Mouse (Mus musculus) testis, adult 2 months (tissue): Measurements from ENCODE around the gene Kpna1. TPM values are rescaled to one million over a fixed set of nuclear protein-coding genes. Genes with fewer than 3 reads are reported as not detected.
A peak's percentile ranks its signal among the peaks of the same experiment; 100 is the strongest.

Experiments
- H3K27ac ChIP-seq: fragments of 200-500 bp; 2 replicates; pipeline ENCODE4 v1.5.1; 2012; ENCODE audit warnings: low read depth, low read length; ENCODE audit not compliant: control insufficient read depth, insufficient read depth
- H3K27me3 ChIP-seq: fragments of 200-500 bp; 2 replicates; pipeline ENCODE4 v1.6.1; 2012; ENCODE audit warnings: mild to moderate bottlenecking, low read length, moderate library complexity; ENCODE audit not compliant: control insufficient read depth, insufficient read depth
- H3K36me3 ChIP-seq: fragments of 200-500 bp; 2 replicates; pipeline ENCODE4 v1.6.1; 2012; ENCODE audit warnings: mild to moderate bottlenecking, low read length; ENCODE audit not compliant: control insufficient read depth, insufficient read depth
- H3K4me1 ChIP-seq: fragments of 200-500 bp; 2 replicates; pipeline ENCODE4 v1.6.1; 2012; ENCODE audit warnings: low read length; ENCODE audit not compliant: control insufficient read depth, insufficient read depth
- H3K4me3 ChIP-seq: fragments of 200-500 bp; 2 replicates; pipeline ENCODE4 v1.5.1; 2012; ENCODE audit warnings: low read depth, mild to moderate bottlenecking, low read length, moderate library complexity, mixed read lengths; ENCODE audit not compliant: control insufficient read depth
- CTCF ChIP-seq: fragments of 200-500 bp; IDR thresholded peaks from 2 replicates; pipeline ENCODE4 v1.5.1; 2012; ENCODE audit warnings: low read depth, mild to moderate bottlenecking, inconsistent platforms, low read length, moderate library complexity; ENCODE audit not compliant: control insufficient read depth, insufficient read depth, insufficient replicate concordance
- POLR2A ChIP-seq: fragments of 200-500 bp; IDR thresholded peaks from 2 replicates; pipeline ENCODE4 v1.6.1; 2012; ENCODE audit warnings: low read depth, mild to moderate bottlenecking, inconsistent platforms, low read length, moderate library complexity; ENCODE audit not compliant: control insufficient read depth
- polyA plus RNA-seq: library from polyadenylated mRNA; depleted of rRNA; stranded (reverse); fragments of >200 nt; gene quantifications from 2 replicates; pipeline ENCODE4 v1.2.3, GENCODE M21; 2012

Kpna1 gene
- polyA plus RNA-seq, 1 experiment, result 13.7 TPM

- Histone ChIP-seq H3K4me3 (peak overlapping the region; percentile 95), H3K36me3 (peaks cover 1% of the 10 kb centered on the region; the same call in 1 of the 2 replicates), H3K27me3 (no peaks in the 10 kb centered on the region), H3K27ac (peak overlapping the region; percentile 71), H3K4me1 (peaks cover 9% of the 10 kb centered on the region)
- no peak for TF ChIP-seq POLR2A
- no peak for TF ChIP-seq CTCF
Measured at GRCm38 (mm10) chr16:36041625-36042020, 63.1 kb downstream of the Kpna1 start.

- no peaks in the 10 kb centered on the region for H3K36me3 ChIP-seq
- no peak overlapping the region for H3K4me3 ChIP-seq
- H3K27ac ChIP-seq, result no peak overlapping the region
- no peak for TF ChIP-seq CTCF
- no peak for TF ChIP-seq POLR2A
- H3K4me1 ChIP-seq, result peaks cover 9% of the 10 kb centered on the region
- no peaks in the 10 kb centered on the region for H3K27me3 ChIP-seq
Measured at GRCm38 (mm10) chr16:36043073-36043472, 64.5 kb downstream of the Kpna1 start.

- no peaks in the 10 kb centered on the region for H3K27me3 ChIP-seq
- H3K36me3 ChIP-seq, result no peaks in the 10 kb centered on the region; the same call in 1 of the 2 replicates
- no peak overlapping the region for H3K4me3 ChIP-seq
- no peak for TF ChIP-seq POLR2A
- TF ChIP-seq CTCF, result no peak
- H3K27ac ChIP-seq, result no peak overlapping the region
- peaks cover 9% of the 10 kb centered on the region for H3K4me1 ChIP-seq
Measured at GRCm38 (mm10) chr16:36043964-36044363, 65.4 kb downstream of the Kpna1 start.

GRCm38 (mm10) chr16:36047538-36047937 is 69.0 kb downstream of the Kpna1 start:
- Histone ChIP-seq H3K4me1 (no peaks in the 10 kb centered on the region), H3K27ac (no peak overlapping the region), H3K36me3 (peaks cover 2% of the 10 kb centered on the region), H3K4me3 (no peak overlapping the region), H3K27me3 (no peaks in the 10 kb centered on the region)
- no peak for TF ChIP-seq CTCF
- no peak for TF ChIP-seq POLR2A

- H3K4me1 ChIP-seq, result no peaks in the 10 kb centered on the region
- no peaks in the 10 kb centered on the region for H3K27me3 ChIP-seq
- H3K36me3 ChIP-seq, result peaks cover 2% of the 10 kb centered on the region
- no peak overlapping the region for H3K4me3 ChIP-seq
- TF ChIP-seq CTCF (no peak), POLR2A (no peak)
- no peak overlapping the region for H3K27ac ChIP-seq
Measured at GRCm38 (mm10) chr16:36051491-36051890, 72.9 kb downstream of the Kpna1 start.

GRCm38 (mm10) chr16:36053524-36054275 is 75.2 kb downstream of the Kpna1 start:
- Histone ChIP-seq H3K4me3 (no peak overlapping the region), H3K4me1 (no peaks in the 10 kb centered on the region), H3K27ac (no peak overlapping the region), H3K27me3 (no peaks in the 10 kb centered on the region), H3K36me3 (peaks cover 2% of the 10 kb centered on the region)
- no peak for TF ChIP-seq POLR2A
- no peak for TF ChIP-seq CTCF

GRCm38 (mm10) chr16:36054920-36055319 is 76.4 kb downstream of the Kpna1 start:
- Histone ChIP-seq H3K4me3 (no peak overlapping the region), H3K36me3 (no peaks in the 10 kb centered on the region; the same call in 1 of the 2 replicates), H3K4me1 (no peaks in the 10 kb centered on the region), H3K27ac (no peak overlapping the region), H3K27me3 (no peaks in the 10 kb centered on the region)
- TF ChIP-seq CTCF (no peak), POLR2A (no peak)
